Mouse (Mus musculus) erythroblast, embryonic 14.5 days (primary cell): ENCODE data around the gene Nek8.

Experiments used
- GATA1 ChIP-seq: IDR thresholded peaks from 2 replicates; pipeline ENCODE4 v1.6.1; 2012; ENCODE audit warnings: low read length, inconsistent platforms, mixed read lengths
- TAL1 ChIP-seq: IDR thresholded peaks from 3 replicates; pipeline ENCODE4 v1.6.1; 2012; ENCODE audit warnings: low read length, inconsistent platforms, mixed read lengths

- TF ChIP-seq TAL1 (no peak), GATA1 (no peak)
Observed at GRCm38 (mm10) chr11:78166161-78166560, 10.3 kb downstream of the Nek8 start.
